Mouse (Mus musculus) urinary bladder, adult 18-20 months (tissue): ENCODE data around the gene Magi2.
"Not testable (repeated sequence)": the region's sequence is repeated elsewhere in the genome, so short reads cannot be mapped to it uniquely, and the experiment has no call there.

Experiments
- DNase-seq, 2 experiments: peaks; one replicate each; pipeline ENCODE4 v3.0.0; 2022; ENCODE audit warnings: low spot score in 2 of 2, mixed read lengths in 2 of 2

The Magi2 gene

DNA sequence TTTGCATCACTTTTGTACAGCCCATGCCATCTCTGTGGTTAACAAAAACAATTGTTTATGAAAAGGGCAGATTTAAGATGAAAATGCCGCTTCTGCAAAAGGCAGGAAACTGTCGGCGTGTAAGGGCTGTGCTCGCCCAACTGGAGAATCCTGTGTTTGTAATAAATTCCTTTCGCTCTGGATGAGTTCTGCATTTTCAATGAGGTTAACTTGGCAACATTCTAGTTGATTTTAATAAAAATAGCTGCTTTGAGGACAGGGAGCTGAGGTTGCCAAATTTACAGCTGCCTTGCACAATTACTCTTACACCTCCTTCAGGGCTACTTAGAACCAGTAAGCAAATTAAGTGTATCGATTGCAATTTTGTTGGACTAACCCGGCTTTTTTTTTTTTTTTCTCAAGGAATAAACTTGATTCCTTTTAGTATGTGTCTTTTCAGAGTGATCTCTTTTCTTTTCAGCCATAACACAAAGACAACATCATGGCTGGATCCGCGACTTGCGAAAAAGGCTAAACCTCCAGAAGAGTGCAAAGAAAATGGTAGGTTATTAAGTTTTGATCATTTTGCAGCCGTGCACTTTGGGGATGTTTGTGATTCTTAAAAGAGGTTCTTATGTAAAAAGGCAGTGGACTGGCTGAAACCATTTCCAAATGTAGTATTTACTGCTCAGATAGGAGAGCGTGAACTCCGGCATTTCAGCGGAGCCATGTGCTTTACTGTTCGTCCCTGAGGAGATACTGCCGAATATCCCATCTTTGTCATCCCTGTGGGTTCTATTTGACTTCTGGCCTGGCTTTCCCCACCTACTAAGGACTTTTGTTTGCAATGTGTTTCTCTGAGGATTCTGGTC lies 1001.3 kb downstream of the Magi2 start:
- DNase-seq: no peak

DNA sequence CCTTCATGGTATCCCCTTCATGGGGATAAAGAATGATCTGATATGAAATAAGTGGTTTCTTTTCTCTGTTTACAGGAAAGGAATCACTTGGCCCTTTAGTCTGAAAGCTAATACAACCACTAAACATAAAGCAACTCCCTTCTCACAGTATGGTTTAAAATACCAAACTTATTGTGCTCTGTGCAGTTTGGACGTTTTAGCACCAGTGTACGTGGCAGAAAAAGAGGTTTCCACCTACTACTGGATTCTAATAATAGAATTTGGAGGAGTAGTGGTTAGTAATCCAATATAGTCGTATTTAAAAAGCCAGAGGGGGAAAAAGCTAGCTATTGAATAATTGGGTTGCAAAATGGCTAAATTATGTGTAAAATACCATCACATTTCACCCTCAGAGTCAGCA lies 1005.1 kb downstream of the Magi2 start:
- no peak for DNase-seq

DNA sequence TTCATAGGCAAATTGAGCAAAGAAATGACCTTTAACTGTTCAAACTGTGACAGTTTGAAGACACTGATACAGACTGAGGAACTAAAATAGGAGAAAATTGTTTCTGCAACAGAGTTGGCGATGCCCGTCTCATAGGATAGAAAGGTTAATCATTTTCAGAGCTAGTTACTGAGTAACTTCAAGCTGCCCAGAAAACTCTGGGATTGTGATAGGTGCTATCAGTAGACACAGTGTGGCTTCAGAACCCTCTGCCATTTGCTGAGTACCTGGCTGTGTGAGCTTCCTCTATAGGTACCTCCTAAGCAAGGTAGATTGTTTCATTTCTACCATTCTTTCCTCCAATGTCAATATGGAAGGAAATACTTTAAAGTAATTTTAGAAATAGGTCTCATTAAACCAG lies 1014.7 kb downstream of the Magi2 start:
- no peak for DNase-seq

DNA sequence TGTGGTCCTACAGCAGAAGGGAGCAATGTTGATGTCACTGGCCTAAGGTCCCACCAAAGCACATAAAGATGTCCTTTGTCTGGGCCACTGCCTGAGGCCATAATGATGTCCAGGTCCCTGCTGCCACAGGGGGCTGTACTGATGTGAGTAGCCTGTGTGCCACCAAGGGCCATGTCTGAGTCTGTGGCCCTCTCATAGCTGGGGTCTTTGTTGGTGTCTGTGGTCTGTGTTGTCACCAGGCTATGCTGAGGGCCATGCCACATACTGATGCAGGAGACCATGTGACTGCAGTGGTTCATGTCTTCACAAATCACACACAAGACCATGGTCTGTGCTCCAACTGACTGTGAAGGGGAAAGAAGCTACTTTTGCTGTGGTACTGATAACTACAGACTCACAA lies 1015.7 kb downstream of the Magi2 start:
- DNase-seq: no peak

DNA sequence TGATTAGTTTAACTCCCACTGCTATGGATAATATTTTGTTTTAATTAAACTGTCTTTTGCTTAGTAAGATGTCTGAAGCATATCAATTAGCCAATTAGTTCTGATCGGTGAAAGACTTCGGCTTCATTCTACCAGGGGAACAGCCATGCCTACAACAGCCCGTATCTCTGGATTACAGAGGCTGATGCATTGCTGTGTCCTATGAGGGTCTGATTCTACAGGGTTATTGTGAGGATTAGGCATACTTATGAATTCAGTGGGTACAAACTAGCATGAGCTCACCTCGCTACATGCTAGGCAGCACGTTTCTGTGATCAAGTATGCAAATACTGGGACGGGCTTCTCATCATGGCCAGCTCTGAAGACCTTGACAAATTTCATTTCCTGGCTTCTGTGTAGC lies 1022.5 kb downstream of the Magi2 start:
- no peak for DNase-seq

DNA sequence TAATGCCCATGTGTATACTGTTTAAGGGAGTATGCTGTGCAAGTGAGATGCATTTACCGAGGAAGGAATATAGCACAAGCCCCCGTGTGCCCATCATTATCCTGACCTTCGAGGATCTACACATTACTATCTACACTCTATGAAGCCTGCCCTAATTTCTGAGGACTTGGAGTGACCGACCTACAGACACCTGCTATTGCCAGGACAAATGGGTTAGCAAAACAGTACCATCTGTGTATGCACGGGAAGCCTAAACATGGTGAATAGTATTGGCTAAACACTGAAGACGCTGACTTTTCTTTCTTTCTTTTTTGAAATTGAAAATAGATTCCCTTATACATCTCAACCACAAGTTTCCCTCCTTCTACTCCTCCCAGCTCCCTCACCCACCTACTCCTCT lies 1024.7 kb downstream of the Magi2 start:
- DNase-seq: no peak

DNA sequence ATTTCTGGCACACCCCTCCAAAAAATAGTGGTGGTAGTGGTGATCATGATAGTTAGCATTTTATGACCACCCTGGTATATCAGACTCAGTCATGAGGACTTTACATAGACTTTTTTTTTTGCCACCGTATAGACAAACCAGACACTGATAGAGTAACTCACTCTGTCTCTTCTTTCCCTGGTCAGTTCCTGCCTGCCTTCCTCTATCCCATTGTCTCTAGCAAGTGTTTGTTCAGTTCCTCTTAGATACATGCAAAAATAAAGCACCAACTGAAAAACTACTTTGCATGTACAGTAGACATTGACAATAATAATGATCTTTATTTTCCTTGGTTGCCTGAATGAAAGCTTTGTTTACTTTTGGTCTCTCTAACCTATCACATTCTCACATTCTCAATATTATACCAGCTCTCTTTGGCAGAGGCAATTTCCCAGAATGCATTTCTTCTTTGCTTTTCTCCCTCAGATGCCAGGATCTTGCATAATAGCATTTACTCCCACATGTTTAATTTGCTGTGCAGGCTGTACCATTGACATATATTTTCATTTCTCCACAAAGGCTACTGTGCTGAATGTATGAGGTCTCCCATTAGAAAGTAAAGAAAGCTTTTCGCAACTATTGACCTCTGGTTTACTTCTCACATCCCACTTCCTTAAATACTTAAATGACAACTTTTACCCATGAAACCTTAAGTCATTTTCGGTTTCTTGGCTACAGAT lies 1029.5 kb downstream of the Magi2 start:
- no peak for DNase-seq

DNA sequence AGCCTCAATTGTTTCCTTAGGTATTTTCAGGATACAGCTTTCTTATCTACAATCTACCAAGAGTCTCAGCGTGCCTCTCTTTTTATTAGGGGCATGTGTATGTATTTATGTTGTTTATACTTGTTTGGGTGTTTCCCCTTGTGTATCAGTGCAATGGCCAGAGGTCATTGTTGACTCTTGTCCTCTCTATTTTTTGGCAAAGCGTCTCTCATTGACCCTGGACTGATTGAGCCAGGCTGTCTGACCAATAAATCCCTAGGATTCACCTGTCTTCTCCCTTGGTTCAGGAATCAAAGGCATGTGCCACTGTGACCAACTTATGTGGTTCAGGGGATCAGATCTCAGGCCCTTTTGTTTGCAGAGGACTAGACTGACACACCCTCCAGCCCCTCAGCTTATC lies 1030.1 kb downstream of the Magi2 start:
- DNase-seq: no peak

DNA sequence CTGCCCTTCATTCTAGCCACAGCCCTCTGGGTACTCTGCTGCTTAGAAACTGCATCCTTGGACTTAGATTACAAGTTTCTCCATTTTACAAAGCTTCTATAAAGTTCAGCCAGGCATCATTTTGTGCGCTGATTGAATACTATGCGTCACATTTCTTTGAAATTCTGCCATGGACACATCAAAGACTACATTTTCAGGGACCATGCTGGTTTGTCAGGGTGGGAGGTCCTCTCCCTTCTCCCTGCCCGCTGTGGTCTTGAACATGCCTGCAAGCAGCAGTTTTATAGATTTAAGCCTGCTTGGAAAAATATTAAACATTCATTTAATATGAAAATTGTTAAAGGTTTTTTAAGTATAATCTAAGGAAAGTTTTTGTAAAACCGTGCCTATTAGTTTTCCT lies 1030.6 kb downstream of the Magi2 start:
- no peak for DNase-seq

DNA sequence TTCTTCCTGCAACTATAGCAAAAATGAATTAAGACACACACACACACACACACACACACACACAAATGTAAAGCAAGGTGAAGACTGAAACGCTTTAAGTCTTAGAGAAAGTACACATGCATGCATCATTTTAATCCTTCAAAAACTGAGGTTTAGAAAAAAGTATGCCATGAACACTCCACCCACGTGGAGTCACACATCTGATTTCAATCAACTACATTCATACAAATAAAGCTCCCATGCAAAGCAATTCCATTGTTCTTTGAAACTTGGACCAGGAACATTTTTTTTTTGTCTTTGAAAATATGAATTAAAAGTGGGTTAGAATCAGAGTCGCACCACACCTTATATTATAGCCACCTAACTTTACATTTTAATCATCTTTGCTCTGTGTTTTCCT lies 1032.9 kb downstream of the Magi2 start:
- DNase-seq: no peak

DNA sequence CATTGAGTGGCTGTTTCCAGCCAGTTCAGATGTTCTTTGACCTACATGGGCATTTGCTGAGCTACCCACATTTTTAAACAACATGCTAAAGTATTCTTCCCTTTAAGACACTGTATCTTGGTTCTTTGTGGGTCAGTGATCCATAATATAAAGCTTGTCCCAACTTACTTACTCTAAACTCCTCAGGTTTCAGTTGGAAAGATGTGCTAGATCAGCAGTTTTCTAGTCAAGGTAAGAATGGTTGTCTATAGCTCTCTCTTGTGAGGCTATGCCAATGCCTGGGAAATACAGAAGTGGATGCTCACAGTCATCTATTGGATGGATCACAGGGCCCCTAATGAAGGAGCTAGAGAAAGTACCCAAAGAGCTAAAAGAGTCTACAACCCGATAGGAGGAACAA lies 1045.8 kb downstream of the Magi2 start:
- DNase-seq: not testable (repeated sequence)

DNA sequence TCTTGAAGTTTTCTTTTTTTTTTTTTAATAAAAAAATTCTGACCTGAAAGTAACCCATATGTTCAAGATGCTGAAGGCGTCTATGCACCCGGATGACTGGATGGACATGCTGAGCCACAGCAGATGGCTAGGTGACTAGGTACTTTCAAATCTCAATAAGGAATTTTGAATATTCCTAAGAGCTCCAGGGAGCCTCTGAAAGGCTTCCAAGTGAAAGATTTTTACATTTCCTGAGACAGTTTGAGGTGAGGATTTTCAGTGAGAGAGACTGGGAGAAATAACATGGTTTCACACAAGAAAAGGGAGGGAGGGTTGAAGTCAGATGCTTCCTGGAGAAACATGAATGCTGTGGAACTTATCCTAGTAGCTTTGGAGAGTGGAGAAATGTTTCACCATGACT lies 1048.8 kb downstream of the Magi2 start:
- DNase-seq: no peak

DNA sequence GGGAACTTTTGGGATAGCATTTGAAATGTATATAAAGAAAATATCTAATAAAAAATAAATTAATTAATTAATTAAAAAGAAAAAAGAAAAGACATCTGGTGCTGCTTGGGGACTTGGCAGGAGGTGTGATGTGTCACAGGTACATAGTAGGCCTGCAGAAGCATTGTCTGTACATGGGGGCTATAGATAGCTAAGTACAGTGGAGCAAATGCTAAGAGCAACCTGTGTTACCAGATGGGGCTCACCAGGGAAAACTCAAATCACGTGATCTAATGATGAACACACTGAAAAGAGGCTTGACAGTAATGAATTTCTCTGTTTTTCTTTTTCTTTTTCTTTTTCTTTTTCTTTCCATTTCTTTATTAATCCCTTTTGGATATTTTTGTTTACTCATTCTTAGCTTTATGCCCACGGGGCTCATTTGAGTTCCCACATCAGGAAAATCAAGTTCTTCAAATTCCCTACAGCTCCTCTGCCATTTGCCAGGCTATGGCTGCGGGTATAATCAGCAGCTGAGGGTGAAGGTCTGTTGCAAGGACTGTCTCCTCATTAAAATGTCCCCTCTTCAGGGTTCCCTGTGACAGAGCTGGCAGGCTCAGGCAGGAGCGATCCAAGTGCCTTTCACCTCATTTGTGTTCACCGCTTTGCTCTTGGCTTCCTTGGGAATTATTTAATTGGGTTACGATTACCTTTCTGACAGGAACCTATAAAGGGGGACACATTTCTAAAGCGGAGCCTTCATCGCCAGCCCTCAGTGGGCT lies 1058.4 kb downstream of the Magi2 start:
- no peak for DNase-seq

DNA sequence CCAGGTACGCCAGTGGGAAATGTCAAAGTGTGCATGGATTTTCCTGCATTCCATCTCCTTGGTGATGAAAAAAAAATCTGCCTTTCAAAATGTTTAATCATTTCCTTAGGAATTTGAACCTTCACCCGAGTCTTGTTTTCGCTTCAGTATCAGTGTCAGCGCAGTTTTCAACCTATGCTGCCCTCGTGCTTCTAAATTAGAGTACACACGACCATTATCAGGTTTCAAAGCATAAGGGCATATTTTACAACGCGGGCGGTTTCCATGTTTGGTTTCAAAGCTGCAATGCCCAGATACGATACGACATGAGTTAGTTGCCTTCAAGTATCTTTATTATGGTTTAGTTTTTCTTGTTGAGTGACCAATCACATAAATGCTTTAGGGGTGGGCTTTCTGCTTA lies 1067.7 kb downstream of the Magi2 start:
- DNase-seq: no peak

DNA sequence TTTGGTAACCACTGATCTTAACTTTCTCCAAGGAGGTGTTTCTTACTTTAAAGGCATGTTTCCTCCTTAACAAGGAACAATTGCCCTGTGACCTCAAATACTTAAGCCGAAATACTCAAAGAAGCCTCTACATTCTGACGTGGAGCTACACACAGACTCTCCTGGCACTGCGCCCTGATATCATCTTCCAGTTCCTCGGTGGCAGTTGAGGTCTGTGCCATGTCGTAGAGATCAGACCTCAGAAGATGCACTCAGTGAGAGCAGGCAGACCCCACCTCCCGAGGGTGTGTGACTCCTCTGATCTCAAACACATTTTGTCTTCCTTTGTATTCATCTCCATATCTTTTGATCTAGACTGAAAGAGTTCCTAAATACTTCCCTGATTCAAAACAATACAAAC lies 1073.0 kb downstream of the Magi2 start:
- DNase-seq: no peak

DNA sequence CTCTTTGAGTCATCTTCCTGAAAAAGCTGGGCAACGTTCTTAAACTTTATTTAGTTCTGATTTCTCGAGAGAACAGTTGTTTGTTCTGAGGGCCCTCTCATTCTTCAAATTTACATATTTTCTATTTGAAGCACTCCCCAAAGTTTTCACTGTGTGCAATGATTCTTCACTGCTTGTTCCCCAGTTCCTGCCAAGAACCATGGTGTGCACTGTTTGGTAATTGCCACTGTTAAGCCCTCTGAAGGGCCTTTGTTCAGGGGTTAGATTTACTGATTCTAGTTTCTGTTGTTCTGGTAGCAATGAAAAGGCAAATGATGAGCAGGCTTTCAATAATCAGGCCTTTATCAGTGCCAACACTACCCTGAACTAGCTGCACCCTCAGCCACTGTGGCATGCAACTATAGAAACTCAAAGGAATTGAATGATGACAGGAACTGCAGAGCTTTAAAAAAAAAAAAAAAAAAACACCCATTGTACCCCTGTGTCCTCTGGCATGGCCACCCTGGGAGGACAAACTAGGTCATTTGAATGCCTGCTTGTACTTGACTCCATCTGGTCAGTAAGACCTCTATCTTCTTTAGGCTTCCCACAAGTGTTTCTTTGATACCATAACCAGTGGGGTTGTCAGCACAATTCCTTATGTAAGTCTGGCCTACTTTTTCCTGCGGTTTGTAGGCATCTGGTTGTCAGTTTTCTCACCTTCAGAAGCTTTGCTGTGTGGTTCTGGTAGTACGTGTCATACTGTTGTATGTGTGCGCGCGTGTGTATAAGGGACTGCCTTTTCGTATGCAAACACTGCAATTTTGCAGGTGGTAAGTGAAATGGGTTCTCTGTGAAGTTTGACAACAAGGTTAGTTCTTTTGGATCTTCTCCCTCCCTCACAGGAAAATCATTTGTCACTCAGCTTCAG lies 1076.5 kb downstream of the Magi2 start:
- no peak for DNase-seq

DNA sequence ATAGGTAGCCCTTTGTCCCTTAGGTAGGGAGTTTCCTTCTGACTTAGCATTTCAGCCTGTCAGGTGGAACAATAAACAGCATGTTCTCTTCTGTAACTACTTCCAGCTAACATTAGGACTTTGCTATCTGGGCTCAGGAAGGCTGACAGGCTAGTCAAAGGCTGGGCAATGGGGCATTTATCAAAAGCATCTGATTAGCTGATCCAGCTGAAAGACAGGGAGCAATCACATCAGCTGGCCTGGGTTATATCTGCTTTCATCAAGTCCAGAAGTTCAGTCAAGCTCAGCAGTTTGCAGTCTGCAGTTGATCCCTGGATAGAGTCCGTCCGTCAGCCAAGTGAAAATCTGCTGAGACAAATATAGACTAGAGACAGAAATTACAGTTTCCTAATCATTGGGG lies 1094.1 kb downstream of the Magi2 start:
- no peak for DNase-seq

DNA sequence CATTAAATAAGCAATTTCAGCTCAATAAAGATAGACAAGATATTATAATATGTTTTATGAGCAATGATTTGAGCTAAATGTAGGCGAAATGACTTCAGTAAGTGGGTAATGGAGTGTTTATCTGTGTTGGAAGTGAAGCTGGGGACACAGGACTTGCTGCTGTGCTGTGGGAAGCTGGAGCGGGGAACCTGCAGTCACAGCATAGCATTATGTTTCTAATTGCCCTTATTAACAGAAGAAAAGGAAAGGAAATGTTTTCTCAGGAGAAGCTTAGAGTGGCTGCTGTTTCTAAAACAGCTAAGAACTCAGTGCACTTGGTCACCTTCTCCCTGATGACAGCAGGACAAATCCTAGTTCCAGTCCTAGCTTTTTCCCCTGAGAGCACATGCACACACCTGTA lies 1098.5 kb downstream of the Magi2 start:
- no peak for DNase-seq

DNA sequence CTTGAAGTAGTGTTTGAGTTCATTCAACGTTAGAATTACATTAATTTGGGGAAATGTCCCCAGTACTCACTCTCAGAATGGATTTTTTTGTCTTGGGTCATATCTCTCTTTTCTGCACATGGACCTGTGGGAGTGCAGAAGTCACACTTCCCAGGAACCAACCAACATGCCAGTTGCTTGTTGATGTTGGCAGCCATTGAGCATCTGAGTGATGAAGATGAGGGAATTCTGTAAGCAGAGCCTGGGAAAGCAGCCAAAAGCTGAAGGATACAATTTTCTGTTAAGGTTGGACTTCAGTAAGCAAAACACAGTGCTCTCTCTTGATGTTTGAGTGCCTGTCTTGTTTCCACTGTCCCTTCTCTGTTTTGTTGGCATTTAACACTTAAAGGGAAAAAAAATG lies 1102.1 kb downstream of the Magi2 start:
- no peak for DNase-seq

DNA sequence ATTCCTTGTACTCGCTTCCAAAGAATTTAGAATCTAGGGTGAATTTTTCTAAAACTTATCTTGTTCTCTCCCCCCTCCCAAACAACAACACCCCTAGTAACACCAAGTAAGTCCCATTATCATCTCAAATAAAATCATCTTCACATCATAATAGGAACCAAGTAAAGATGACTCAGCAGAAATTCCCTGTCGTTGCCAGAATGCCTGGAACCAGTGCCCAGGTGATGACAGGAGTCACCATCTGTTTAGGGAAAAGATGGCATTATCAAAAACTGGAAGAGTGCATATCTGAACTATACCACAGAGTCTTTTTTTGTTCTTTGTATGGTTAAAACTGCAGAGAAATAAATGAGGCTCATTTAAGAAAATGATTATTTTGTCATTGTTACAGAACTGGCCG lies 1103.2 kb downstream of the Magi2 start:
- no peak for DNase-seq

DNA sequence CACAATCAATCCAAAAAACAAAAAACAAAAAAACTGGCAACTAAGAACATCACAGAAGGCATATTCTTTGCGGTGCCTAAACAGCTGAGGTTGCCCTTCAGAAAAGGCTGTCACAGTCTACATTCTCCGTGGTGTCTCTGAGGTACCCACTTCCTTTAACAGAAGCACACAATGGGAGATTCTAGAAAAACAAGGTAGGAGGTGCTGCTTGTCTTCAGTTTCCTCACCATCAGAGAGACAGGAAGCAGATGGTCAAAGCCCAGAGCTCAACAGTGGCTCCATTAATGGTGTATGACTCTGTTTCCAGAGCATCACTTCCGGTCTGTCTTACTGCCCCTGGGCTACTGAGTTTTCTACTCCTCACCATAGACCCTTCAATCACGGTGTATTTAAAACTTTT lies 1105.7 kb downstream of the Magi2 start:
- DNase-seq: no peak

DNA sequence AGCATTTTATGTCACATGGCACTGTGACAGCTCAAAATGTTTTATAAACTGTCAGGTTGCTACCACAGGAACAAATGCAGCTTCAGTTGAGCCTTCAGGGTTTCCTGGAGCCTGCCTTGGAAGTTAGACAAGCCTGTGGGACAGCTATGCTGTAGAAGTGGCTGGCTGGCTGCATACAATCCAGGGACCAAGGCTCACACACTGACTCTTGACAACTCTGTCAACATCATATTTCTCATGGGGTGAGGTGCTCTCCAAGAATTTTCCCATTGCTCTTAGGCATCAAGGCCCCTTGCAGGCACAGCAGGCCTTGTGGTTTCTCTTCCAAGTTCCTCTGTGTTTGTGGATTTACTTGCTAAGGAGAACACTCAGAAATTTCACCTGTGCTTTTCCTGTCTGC lies 1107.7 kb downstream of the Magi2 start:
- DNase-seq: no peak
